Mouse (Mus musculus) 3134 (cell line): Measurements from ENCODE around the gene Foxi3.

ENCODE experiments used
- DNase-seq: peaks from one replicate; pipeline ENCODE4 v3.0.0-alpha.2; 2011; ENCODE audit warnings: low spot score; ENCODE audit not compliant: insufficient read length; ENCODE audit errors: extremely low read depth

The Foxi3 gene

GRCm38 (mm10) chr6:70982416-70982815, 26.1 kb downstream of the Foxi3 start:
- DNase-seq, result no peak

GRCm38 (mm10) chr6:70986683-70987082, 30.4 kb downstream of the Foxi3 start:
- no peak for DNase-seq

- DNase-seq, result no peak
These were observed 39.9 kb downstream of the Foxi3 start for GRCm38 (mm10) chr6:70996123-70996723.

GRCm38 (mm10) chr6:71002656-71003055, 46.3 kb downstream of the Foxi3 start:
- no peak for DNase-seq

- DNase-seq, result no peak
These were observed 47.8 kb downstream of the Foxi3 start for GRCm38 (mm10) chr6:71004161-71004560.
